ENCODE assay signal across 12 mouse cellular contexts in the genomic region with DNA sequence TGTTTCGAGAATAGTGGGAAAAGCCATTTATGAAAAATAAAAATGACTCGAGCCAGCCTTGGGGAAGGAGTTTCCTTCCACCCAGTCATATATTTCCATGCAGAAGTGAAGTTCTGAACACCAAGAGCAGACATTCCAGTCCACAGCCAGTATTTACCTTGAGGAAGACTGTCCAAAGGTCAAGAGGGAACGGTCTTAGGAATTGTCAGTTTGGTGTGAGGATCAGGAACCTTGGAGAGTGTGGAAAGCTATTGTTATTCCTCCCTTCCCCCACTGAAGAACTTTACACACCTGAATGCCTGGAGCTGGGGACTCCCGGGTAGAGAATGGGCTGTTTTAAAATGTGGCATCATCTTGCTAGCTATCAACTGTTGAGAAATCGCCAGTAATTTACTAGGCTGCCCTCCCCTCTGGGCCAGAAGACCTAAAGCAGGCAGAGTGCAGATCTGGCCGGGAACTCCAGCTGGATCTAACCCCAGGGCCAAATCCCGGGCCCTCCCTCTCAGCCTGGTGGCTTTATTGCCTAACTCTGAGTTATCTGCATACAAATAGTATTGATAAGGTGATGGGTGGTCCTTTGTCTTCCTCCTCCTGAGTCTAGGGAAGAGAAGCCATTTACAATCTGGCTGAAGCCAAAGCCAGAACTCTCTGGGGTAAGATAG.
DNase-seq lines count a peak whose midpoint lies in the region; ATAC-seq and TF ChIP-seq lines count a peak whose summit lies in the region.
"Had no signal": no experiment of that assay in that cellular context is flagged by ENCODE, and none has a peak within 500 bp of the region (broad histone marks: within the 10 kb centered on the region; RNA-seq: fewer than 3 reads in every experiment).

No protein-coding gene starts in this region.

- H3K27me3 ChIP-seq in lung, embryonic 14.5 days (ENCODE audit: insufficient read depth, low read length), result no peaks in the 10 kb centered on the region
- H3K27me3 ChIP-seq in liver, embryonic 11.5 days (replicated peaks; ENCODE audit: control insufficient read depth, insufficient read depth, low read length), result no peaks in the 10 kb centered on the region

- no peak overlapping the region for H3K9ac ChIP-seq in lung, embryonic 14.5 days
- no peak overlapping the region; the same call in 1 of the 2 replicates for H3K9ac ChIP-seq in liver, embryonic 11.5 days (ENCODE audit: low read depth, low read length)
- H3K9ac ChIP-seq: neural tube, embryonic 12.5 days had no signal

- peaks cover 14% of the 10 kb centered on the region; the same call in 1 of the 2 replicates for H3K4me1 ChIP-seq in lung, embryonic 14.5 days (ENCODE audit: insufficient read depth)
- peaks cover 44% of the 10 kb centered on the region for H3K4me1 ChIP-seq in liver, embryonic 11.5 days (replicated peaks; ENCODE audit: control insufficient read depth, insufficient read depth, low read length)

- no peak for TF ChIP-seq CTCF in lung, embryonic 14.5 days (IDR thresholded peaks at IDR 0.05; ENCODE audit: low read depth)

- 0 out of 2 replicates have a peak, but pooled peaks have one; percentile 15 for ATAC-seq in lung, embryonic 14.5 days (ENCODE audit: insufficient read depth)
- ATAC-seq in liver, embryonic 11.5 days (replicated peaks; ENCODE audit: low FRiP score), result no peak
- ATAC-seq in CD4-positive, CD25-positive, alpha-beta regulatory T cell, adult 4 months, result no peak
- ATAC-seq: inflammation-experienced regulatory T-cells, adult 6 months had no signal

- no peaks in the 10 kb centered on the region for H3K9me3 ChIP-seq in lung, embryonic 14.5 days (ENCODE audit: low read depth, low read length)
- H3K9me3 ChIP-seq in liver, embryonic 11.5 days (ENCODE audit: control insufficient read depth, low read length), result no peaks in the 10 kb centered on the region
- H3K9me3 ChIP-seq: neural tube, embryonic 12.5 days had no signal

- H3K4me3 ChIP-seq in lung, embryonic 14.5 days (ENCODE audit: low read depth, low read length), result no peak overlapping the region
- H3K4me3 ChIP-seq in liver, embryonic 11.5 days (ENCODE audit: low read depth, low read length), result peak overlapping the region; percentile 22
- H3K4me3 ChIP-seq: neural tube, embryonic 12.5 days had no signal

- H3K27ac ChIP-seq in lung, embryonic 14.5 days (ENCODE audit: low read depth), result 0 out of 2 replicates have a peak overlapping the region, but pooled peaks have one; percentile 6
- no peak overlapping the region for H3K27ac ChIP-seq in liver, embryonic 11.5 days (ENCODE audit: low read depth, low read length)
- H3K27ac ChIP-seq: macrophage; neural tube, embryonic 12.5 days had no signal

- 40% methylated on average over 7 of the region's 7 CpGs for WGBS in lung, embryonic 14.5 days
- WGBS in liver, embryonic 11.5 days, result 39% methylated on average over 7 of the region's 7 CpGs

- DNase-seq in adrenal gland, adult 2 months, result peak; percentile 70
- DNase-seq in adrenal gland, adult 18-20 months (ENCODE audit: low spot score in 2 of 2), result no peak
- no peak for DNase-seq in lung, embryonic 14.5 days
- DNase-seq in lung, postnatal 4 days, result no peak
- peak; percentile 94 for DNase-seq in ZHBTc4 (ENCODE audit: low read depth, low spot score)
- no peak for DNase-seq in liver, embryonic 11.5 days (ENCODE audit: low spot score)
- DNase-seq in thymus, postnatal 36 days, result no peak
- DNase-seq: cerebellum, postnatal 10 days had no signal

- H3K4me2 ChIP-seq in lung, embryonic 14.5 days, result peak overlapping the region; percentile 46
- peak overlapping the region; percentile 40 for H3K4me2 ChIP-seq in liver, embryonic 11.5 days

- H3K36me3 ChIP-seq in lung, embryonic 14.5 days (ENCODE audit: insufficient read depth), result no peaks in the 10 kb centered on the region
- no peaks in the 10 kb centered on the region for H3K36me3 ChIP-seq in liver, embryonic 11.5 days (ENCODE audit: control insufficient read depth, insufficient read depth, low read length)
- H3K36me3 ChIP-seq: neural tube, embryonic 12.5 days had no signal

Comparison
In these comparisons a context has a peak if more than half of its experiments do, and no peak if none do; other contexts are left out.
1. DNase-seq: peak in adrenal gland, adult 2 months (single experiment) and ZHBTc4 (single experiment); none in adrenal gland, adult 18-20 months (0 of 2), lung, embryonic 14.5 days (single experiment), lung, postnatal 4 days (0 of 2), liver, embryonic 11.5 days (single experiment) and thymus, postnatal 36 days (0 of 2).